Mouse (Mus musculus) liver (tissue): ENCODE data around the gene Bik.
A peak's percentile ranks its signal among the peaks of the same experiment; 100 is the strongest.

Experiments
- DNase-seq: peaks from one replicate; pipeline ENCODE4 v3.0.0-alpha.2; 2020; ENCODE audit warnings: mixed read lengths

Bik gene

GRCm38 (mm10) chr15:83550137-83550536, 23.5 kb downstream of the Bik start:
- no peak for DNase-seq

- no peak for DNase-seq
Observed at GRCm38 (mm10) chr15:83553831-83554230, 27.2 kb downstream of the Bik start.

GRCm38 (mm10) chr15:83555161-83555974, 28.7 kb downstream of the Bik start:
- DNase-seq: peak; percentile 94

GRCm38 (mm10) chr15:83560941-83561477, 34.3 kb downstream of the Bik start:
- no peak for DNase-seq

- DNase-seq: peak; percentile 83
Observed at GRCm38 (mm10) chr15:83562626-83563270, 36.1 kb downstream of the Bik start.

GRCm38 (mm10) chr15:83563327-83563856, 36.7 kb downstream of the Bik start, which contains the start of the genes Tspo and Mcat:
TSS of gene Tspo (plus strand) at chr15:83563592.
TSS of gene Mcat (minus strand) at chr15:83563787.
- DNase-seq: peak; percentile 93

GRCm38 (mm10) chr15:83563857-83564651, 37.4 kb downstream of the Bik start:
- peak; percentile 83 for DNase-seq

- peak; percentile 90 for DNase-seq
Observed at GRCm38 (mm10) chr15:83565434-83565833, 38.8 kb downstream of the Bik start.

- DNase-seq: no peak
Observed at GRCm38 (mm10) chr15:83566006-83566405, 39.3 kb downstream of the Bik start.

- DNase-seq: no peak
Observed at GRCm38 (mm10) chr15:83567728-83568127, 41.1 kb downstream of the Bik start.

- no peak for DNase-seq
Observed at GRCm38 (mm10) chr15:83568544-83568943, 41.9 kb downstream of the Bik start.

- DNase-seq: no peak
Observed at GRCm38 (mm10) chr15:83569682-83570081, 43.0 kb downstream of the Bik start.

GRCm38 (mm10) chr15:83570641-83571040, 44.0 kb downstream of the Bik start:
- DNase-seq: no peak

GRCm38 (mm10) chr15:83571636-83572035, 45.0 kb downstream of the Bik start:
- DNase-seq: no peak

GRCm38 (mm10) chr15:83572132-83572531, 45.5 kb downstream of the Bik start:
- no peak for DNase-seq

- no peak for DNase-seq
Observed at GRCm38 (mm10) chr15:83573606-83574005, 46.9 kb downstream of the Bik start.

- no peak for DNase-seq
Observed at GRCm38 (mm10) chr15:83574731-83575351, 48.2 kb downstream of the Bik start.

- no peak for DNase-seq
Observed at GRCm38 (mm10) chr15:83575543-83575942, 48.9 kb downstream of the Bik start.

- no peak for DNase-seq
Observed at GRCm38 (mm10) chr15:83576651-83577050, 50.0 kb downstream of the Bik start.

GRCm38 (mm10) chr15:83582931-83583330, 56.3 kb downstream of the Bik start:
- DNase-seq: no peak

- DNase-seq: peak; percentile 75
Observed at GRCm38 (mm10) chr15:83583419-83584156, 56.9 kb downstream of the Bik start.
